Mouse (Mus musculus) cerebellum, adult (tissue): ENCODE measurements around the gene Pigs.

Source experiments
- ATAC-seq: cut with Nextera tagmentation; 2 replicates; pipeline ENCODE4 v1.9.2; 2017; ENCODE audit warnings: mild to moderate bottlenecking, moderate library complexity, mixed read lengths; ENCODE audit not compliant: insufficient number of reproducible peaks, low FRiP score, low TSS enrichment

Pigs gene

GRCm38 (mm10) chr11:78360125-78360788 is 32.0 kb downstream of the Pigs start:
- ATAC-seq: peak; percentile 64; the same call in 1 of the 2 replicates

- no peak for ATAC-seq
Observed at GRCm38 (mm10) chr11:78360789-78361131, 32.5 kb downstream of the Pigs start.

- no peak for ATAC-seq
Observed at GRCm38 (mm10) chr11:78363309-78364007, 35.2 kb downstream of the Pigs start.

- no peak for ATAC-seq
Observed at GRCm38 (mm10) chr11:78364103-78364502, 35.9 kb downstream of the Pigs start.

GRCm38 (mm10) chr11:78367456-78368225 is 39.4 kb downstream of the Pigs start:
- ATAC-seq: no peak

GRCm38 (mm10) chr11:78370389-78370788 is 42.2 kb downstream of the Pigs start:
- no peak for ATAC-seq

GRCm38 (mm10) chr11:78371711-78372110 is 43.5 kb downstream of the Pigs start:
- ATAC-seq: no peak

GRCm38 (mm10) chr11:78372166-78372565 is 44.0 kb downstream of the Pigs start:
- no peak for ATAC-seq

- ATAC-seq: no peak
Observed at GRCm38 (mm10) chr11:78372610-78373009, 44.4 kb downstream of the Pigs start.

- ATAC-seq: no peak
Observed at GRCm38 (mm10) chr11:78374147-78374546, 45.9 kb downstream of the Pigs start.

GRCm38 (mm10) chr11:78377549-78378159 is 49.4 kb downstream of the Pigs start:
- ATAC-seq: no peak

GRCm38 (mm10) chr11:78380351-78380750 is 52.1 kb downstream of the Pigs start:
- ATAC-seq: no peak

- no peak for ATAC-seq
Observed at GRCm38 (mm10) chr11:78380996-78381395, 52.8 kb downstream of the Pigs start.

- no peak for ATAC-seq
Observed at GRCm38 (mm10) chr11:78382286-78382685, 54.1 kb downstream of the Pigs start.

GRCm38 (mm10) chr11:78382701-78383100 is 54.5 kb downstream of the Pigs start:
- no peak for ATAC-seq

- no peak for ATAC-seq
Observed at GRCm38 (mm10) chr11:78385776-78386175, 57.6 kb downstream of the Pigs start.

- ATAC-seq: no peak
Observed at GRCm38 (mm10) chr11:78386508-78387043, 58.4 kb downstream of the Pigs start, which contains the start of gene Foxn1. TSS of gene Foxn1 (minus strand) at chr11:78386558.
